Mouse (Mus musculus) MEL (cell line): ENCODE measurements around the gene Anapc11. TPM values are rescaled to one million over a fixed set of nuclear protein-coding genes. Genes with fewer than 3 reads are reported as not detected.

Source experiments
- DNase-seq: peaks from one replicate; pipeline ENCODE4 v3.0.0; 2011; ENCODE audit warnings: low read depth, low spot score
- H3K27ac ChIP-seq: 2 replicates; pipeline ENCODE4 v1.5.1; 2012; ENCODE audit warnings: low read depth, mild to moderate bottlenecking, control low read depth, low read length, moderate library complexity; ENCODE audit not compliant: control insufficient read depth
- H3K27me3 ChIP-seq, 2 experiments: fragments of 150-350 bp in 1 of 2; sonication (generic) in 1 of 2; 2 replicates each; pipeline ENCODE4 v1.6.1; 2012; ENCODE audit warnings: low read length in 2 of 2, mild to moderate bottlenecking in 2 of 2, improper control_type of control experiment in 1 of 2, moderate library complexity in 1 of 2; ENCODE audit not compliant: insufficient read depth in 2 of 2, control insufficient read depth in 1 of 2
- H3K36me3 ChIP-seq, 2 experiments: 2 replicates each; pipeline ENCODE4 v1.6.1; 2012 to 2014; ENCODE audit warnings: low read length in 2 of 2, improper control_type of control experiment in 1 of 2, inconsistent platforms in 1 of 2, mild to moderate bottlenecking in 1 of 2; ENCODE audit not compliant: insufficient read depth in 2 of 2, control insufficient read depth in 1 of 2
- H3K4me1 ChIP-seq, 2 experiments: fragments of 150-350 bp in 1 of 2; sonication (generic) in 1 of 2; 2 replicates each; pipeline ENCODE4 v1.6.1; 2012; ENCODE audit warnings: low read length in 2 of 2, improper control_type of control experiment in 1 of 2, mild to moderate bottlenecking in 1 of 2; ENCODE audit not compliant: insufficient read depth in 2 of 2, control insufficient read depth in 1 of 2
- H3K4me3 ChIP-seq, 2 experiments: fragments of 150-350 bp in 1 of 2; sonication (generic) in 1 of 2; 2 replicates each; pipeline ENCODE4 v1.5.1; 2012; ENCODE audit warnings: low read depth in 2 of 2, low read length in 2 of 2, mild to moderate bottlenecking in 2 of 2, moderate library complexity in 2 of 2, control low read depth in 1 of 2, improper control_type of control experiment in 1 of 2; ENCODE audit not compliant: control insufficient read depth in 1 of 2, insufficient read depth in 1 of 2
- H3K79me2 ChIP-seq: 2 replicates; pipeline ENCODE4 v1.6.1; 2012; ENCODE audit warnings: mild to moderate bottlenecking, low read length, moderate library complexity; ENCODE audit not compliant: control insufficient read depth, poor library complexity, insufficient read depth
- H3K9ac ChIP-seq: 2 replicates; pipeline ENCODE4 v1.6.1; 2012; ENCODE audit warnings: low read depth, mild to moderate bottlenecking, control low read depth, low read length, moderate library complexity; ENCODE audit not compliant: control insufficient read depth, poor library complexity, severe bottlenecking
- H3K9me3 ChIP-seq: fragments of 150-350 bp; sonication (generic); replicated peaks from 2 replicates; pipeline ENCODE4 v1.6.1; 2012; ENCODE audit warnings: mild to moderate bottlenecking, low read length, improper control_type of control experiment, moderate library complexity; ENCODE audit not compliant: insufficient read depth
- CHD2 ChIP-seq: IDR thresholded peaks from 2 replicates; pipeline ENCODE4 v1.6.1; 2011; ENCODE audit warnings: low read length, improper control_type of control experiment
- CTCF ChIP-seq, 3 experiments: IDR thresholded peaks in 2 of 3; conservative IDR thresholded peaks in 1 of 3; 2 replicates each; pipeline ENCODE4 v1.5.1; 2011 to 2012; ENCODE audit warnings: low read length in 3 of 3, low read depth in 2 of 3, mild to moderate bottlenecking in 2 of 3, improper control_type of control experiment in 1 of 3, inconsistent platforms in 1 of 3, mixed read lengths in 1 of 3, moderate library complexity in 1 of 3; ENCODE audit not compliant: control insufficient read depth in 1 of 3, insufficient read depth in 1 of 3, poor library complexity in 1 of 3, severe bottlenecking in 1 of 3
- EP300 ChIP-seq, 2 experiments: IDR thresholded peaks; 2 replicates each; pipeline ENCODE4 v1.6.1; 2011; ENCODE audit warnings: improper control_type of control experiment in 2 of 2, low read length in 2 of 2, low read depth in 1 of 2, mild to moderate bottlenecking in 1 of 2
- ETS1 ChIP-seq: IDR thresholded peaks from 2 replicates; pipeline ENCODE4 v1.6.1; 2012; ENCODE audit warnings: low read depth, mild to moderate bottlenecking, inconsistent platforms, low read length, improper control_type of control experiment, moderate library complexity
- HCFC1 ChIP-seq: IDR thresholded peaks from 2 replicates; pipeline ENCODE4 v1.6.1; 2012; ENCODE audit warnings: low read depth, mild to moderate bottlenecking, inconsistent platforms, low read length, improper control_type of control experiment, moderate library complexity
- MAFK ChIP-seq: IDR thresholded peaks from 2 replicates; pipeline ENCODE4 v1.6.1; 2011; ENCODE audit warnings: low read depth, mild to moderate bottlenecking, low read length, improper control_type of control experiment, borderline replicate concordance
- MAX ChIP-seq: IDR thresholded peaks from 2 replicates; pipeline ENCODE4 v1.6.1; 2011; ENCODE audit warnings: low read length, improper control_type of control experiment
- MAZ ChIP-seq: IDR thresholded peaks from 2 replicates; pipeline ENCODE4 v1.6.1; 2012; ENCODE audit warnings: low read depth, mild to moderate bottlenecking, inconsistent platforms, low read length, improper control_type of control experiment
- MXI1 ChIP-seq: IDR thresholded peaks from 2 replicates; pipeline ENCODE4 v1.6.1; 2011; ENCODE audit warnings: mild to moderate bottlenecking, low read depth, low read length, improper control_type of control experiment
- MYB ChIP-seq: IDR thresholded peaks from 2 replicates; pipeline ENCODE4 v1.6.1; 2011; ENCODE audit warnings: mild to moderate bottlenecking, low read depth, low read length, improper control_type of control experiment
- MYC ChIP-seq: IDR thresholded peaks from 2 replicates; pipeline ENCODE4 v1.6.1; 2011; ENCODE audit warnings: low read depth, mild to moderate bottlenecking, low read length, improper control_type of control experiment, moderate library complexity
- NELFE ChIP-seq: IDR thresholded peaks from 2 replicates; pipeline ENCODE4 v1.6.1; 2011; ENCODE audit warnings: low read depth, low read length, improper control_type of control experiment
- NRF1 ChIP-seq: IDR thresholded peaks from 2 replicates; pipeline ENCODE4 v1.6.1; 2014; ENCODE audit warnings: low read depth, mild to moderate bottlenecking, inconsistent platforms, low read length, improper control_type of control experiment, moderate library complexity; ENCODE audit not compliant: poor library complexity, insufficient read depth, severe bottlenecking
- POLR2AphosphoS2 ChIP-seq: IDR thresholded peaks from 2 replicates; pipeline ENCODE4 v1.6.1; 2011; ENCODE audit warnings: low read length, improper control_type of control experiment
- POLR2AphosphoS5 ChIP-seq: IDR thresholded peaks from 2 replicates; pipeline ENCODE4 v1.6.1; 2012; ENCODE audit warnings: low read depth, borderline replicate concordance, mild to moderate bottlenecking, inconsistent platforms, low read length, moderate library complexity, mixed read lengths
- RAD21 ChIP-seq: IDR thresholded peaks from 2 replicates; pipeline ENCODE4 v1.6.1; 2011; ENCODE audit warnings: mild to moderate bottlenecking, low read depth, low read length, improper control_type of control experiment
- RCOR1 ChIP-seq: IDR thresholded peaks from 2 replicates; pipeline ENCODE4 v1.6.1; 2012; ENCODE audit warnings: low read depth, mild to moderate bottlenecking, inconsistent platforms, low read length, improper control_type of control experiment
- SIN3A ChIP-seq: IDR thresholded peaks from 2 replicates; pipeline ENCODE4 v1.6.1; 2012; ENCODE audit warnings: low read length, improper control_type of control experiment, inconsistent platforms
- SMC3 ChIP-seq: IDR thresholded peaks from 2 replicates; pipeline ENCODE4 v1.6.1; 2011; ENCODE audit warnings: low read depth, low read length, improper control_type of control experiment
- TAL1 ChIP-seq: IDR thresholded peaks from 2 replicates; pipeline ENCODE4 v1.6.1; 2012; ENCODE audit warnings: mild to moderate bottlenecking, inconsistent platforms, low read length, moderate library complexity, mixed read lengths
- TCF12 ChIP-seq: IDR thresholded peaks from 2 replicates; pipeline ENCODE4 v1.6.1; 2014; ENCODE audit warnings: low read depth, mild to moderate bottlenecking, inconsistent platforms, low read length, improper control_type of control experiment, moderate library complexity
- USF1 ChIP-seq: IDR thresholded peaks from 2 replicates; pipeline ENCODE4 v1.6.1; 2014; ENCODE audit warnings: low read depth, mild to moderate bottlenecking, inconsistent platforms, low read length, improper control_type of control experiment, moderate library complexity
- ZNF384 ChIP-seq: IDR thresholded peaks from 2 replicates; pipeline ENCODE4 v1.6.1; 2012; ENCODE audit warnings: low read depth, mild to moderate bottlenecking, inconsistent platforms, low read length, improper control_type of control experiment
- polyA plus RNA-seq, 2 experiments: library from polyadenylated mRNA; stranded (reverse) in 1 of 2; unstranded in 1 of 2; fragments of >175 nt in 1 of 2; fragments of >200 nt in 1 of 2; gene quantifications; 2 replicates each; pipeline versions ENCODE4 v1.2.1 to v1.2.4; 2012; ENCODE audit warnings: low replicate concordance in 2 of 2, low read depth in 1 of 2; ENCODE audit not compliant: insufficient read length in 2 of 2, insufficient read depth in 1 of 2, missing spikeins in 1 of 2
- total RNA-seq: library from RNA; depleted of rRNA; stranded (reverse); fragments of 300-350 nt; gene quantifications from 2 replicates; pipeline ENCODE4 v1.2.3, GENCODE M21; 2012

Anapc11 gene
- total and polyA plus RNA-seq, 3 experiments: 120 to 130 TPM; not detected in 1

DNA sequence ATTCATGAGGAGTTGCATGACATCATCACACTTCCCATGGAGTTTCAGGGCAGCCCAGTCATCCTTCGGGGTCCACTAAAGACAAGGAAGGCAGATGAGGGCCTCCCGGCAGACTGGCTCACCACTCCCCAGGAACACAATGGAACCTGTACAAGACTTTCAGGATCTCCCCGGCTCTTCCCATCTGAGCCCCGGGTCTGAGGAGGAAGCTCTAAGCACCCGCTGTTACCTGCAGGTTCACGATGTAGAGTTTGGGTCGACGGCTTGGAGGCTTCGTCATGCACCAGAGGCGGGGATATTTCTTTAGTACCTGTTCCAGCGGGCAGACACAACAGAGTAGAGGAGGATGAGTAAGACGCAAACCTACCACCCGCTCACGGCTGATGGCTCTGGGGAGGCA lies 22.0 kb downstream of the Anapc11 start:
- H3K9ac ChIP-seq: no peak overlapping the region
- H3K4me1 ChIP-seq: peaks cover 0 to 17% of the 10 kb centered on the region in 2 experiments; a peak in 3 of 4 replicates
- no peak overlapping the region for H3K27ac ChIP-seq
- DNase-seq: no peak
- peaks cover 42% of the 10 kb centered on the region for H3K79me2 ChIP-seq
- no peaks in the 10 kb centered on the region for H3K27me3 ChIP-seq
- H3K9me3 ChIP-seq: no peaks in the 10 kb centered on the region
- no peak overlapping the region for H3K4me3 ChIP-seq
- TF ChIP-seq ETS1: no peak
- no peak for TF ChIP-seq NELFE
- TF ChIP-seq TAL1: no peak
- TF ChIP-seq MAFK: no peak
- no peak for TF ChIP-seq USF1
- TF ChIP-seq NRF1: no peak
- no peak for TF ChIP-seq ZNF384
- TF ChIP-seq MAZ: no peak
- no peak for TF ChIP-seq POLR2AphosphoS5
- no peak for TF ChIP-seq CHD2
- H3K36me3 ChIP-seq: peaks cover 7 to 12% of the 10 kb centered on the region in 2 experiments

DNA sequence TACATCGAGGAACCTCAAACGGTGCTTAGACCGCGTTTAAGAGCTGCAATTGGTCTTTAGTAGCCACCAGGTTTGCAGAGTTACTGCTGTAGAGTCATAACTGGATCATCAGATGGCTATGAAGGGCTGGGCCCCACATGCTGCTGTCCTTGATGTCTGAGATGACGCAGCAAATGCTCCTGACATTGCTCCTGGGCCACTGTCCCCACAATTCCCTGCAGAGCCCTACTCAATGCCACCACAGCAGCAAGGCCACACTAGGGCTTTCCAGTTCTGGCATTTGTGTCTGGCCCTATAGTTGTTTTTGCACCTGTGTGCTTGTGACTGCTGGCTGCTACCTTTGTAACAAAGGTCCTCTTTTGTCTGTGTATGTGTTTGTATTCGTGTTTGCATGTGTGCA lies 24.6 kb downstream of the Anapc11 start:
- no peak for TF ChIP-seq RAD21
- TF ChIP-seq POLR2AphosphoS2: 0 out of 2 replicates have a peak, but pooled peaks have one; percentile 25
- TF ChIP-seq, all 39 proteins: peak for 1
- Histone ChIP-seq H3K27me3 (no peaks in the 10 kb centered on the region), H3K4me3 (no peak overlapping the region), H3K4me1 (peaks cover 0 to 13% of the 10 kb centered on the region in 2 experiments; a peak in 2 of 4 replicates), H3K36me3 (peaks cover 7 to 11% of the 10 kb centered on the region in 2 experiments), H3K9ac (no peak overlapping the region), H3K9me3 (no peaks in the 10 kb centered on the region), H3K27ac (no peak overlapping the region), H3K79me2 (peaks cover 22% of the 10 kb centered on the region)
- DNase-seq: no peak

DNA sequence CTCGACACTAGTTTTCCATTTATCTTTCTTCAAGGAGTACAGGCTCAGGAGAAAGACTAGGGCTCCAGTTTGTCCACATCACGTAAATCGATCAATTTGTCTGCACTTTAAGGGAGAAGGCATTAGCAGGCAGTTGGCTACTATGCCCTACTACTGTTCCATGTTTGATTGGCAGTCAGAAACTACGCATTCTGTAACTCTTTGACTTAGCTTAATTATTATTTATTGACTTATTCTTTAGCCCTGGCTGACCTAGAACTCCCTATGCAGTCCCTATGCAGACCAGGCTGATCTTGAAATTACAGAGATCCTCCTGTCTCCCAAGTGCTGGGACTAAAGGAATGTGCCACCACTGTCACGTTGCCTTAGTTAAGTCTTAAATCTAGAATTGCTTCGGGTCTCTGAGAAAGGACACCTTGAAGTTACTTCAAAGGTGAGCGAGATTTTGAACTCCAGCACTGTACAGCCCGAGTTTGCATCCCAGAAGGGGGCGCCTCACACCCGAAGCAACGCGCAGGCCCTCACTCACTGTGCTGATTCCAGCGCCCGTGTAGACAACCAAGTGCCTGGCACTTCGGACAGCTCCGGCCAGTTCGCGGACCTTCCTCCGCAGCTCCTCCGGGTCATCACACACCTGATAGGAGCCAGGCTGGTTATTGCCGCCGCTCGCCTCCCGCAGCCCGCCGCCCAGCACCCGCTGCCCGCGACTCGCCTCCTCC lies 25.9 kb downstream of the Anapc11 start:
- Histone ChIP-seq H3K9me3 (no peaks in the 10 kb centered on the region), H3K27me3 (no peaks in the 10 kb centered on the region), H3K9ac (peak overlapping the region; percentile 92), H3K79me2 (peaks cover 31% of the 10 kb centered on the region), H3K36me3 (peaks cover 7 to 11% of the 10 kb centered on the region in 2 experiments), H3K27ac (peak overlapping the region; percentile 54), H3K4me3 (peak overlapping the region; percentile 82 to 93), H3K4me1 (peaks cover 0 to 10% of the 10 kb centered on the region in 2 experiments; a peak in 2 of 4 replicates)
- DNase-seq: peak; percentile 83
- TF ChIP-seq MXI1: peak; percentile 87
- TF ChIP-seq SIN3A: peak; percentile 85; the same call in 1 of the 2 replicates
- peak; percentile 34; the same call in 1 of the 2 replicates for TF ChIP-seq TCF12
- TF ChIP-seq HCFC1: peak; percentile 62
- 0 out of 4 replicates have a peak, but pooled peaks of 1 of the 2 experiments have one; percentile 19 for TF ChIP-seq EP300 (IDR thresholded peaks at IDR 0.05; ENCODE audit: low read depth in 1 of 2, low read length in 2 of 2)
- TF ChIP-seq MYC: peak; percentile 64
- no peak for TF ChIP-seq USF1
- peak; percentile 62 to 93 (median 91) for TF ChIP-seq CTCF (IDR thresholded peaks at IDR 0.05 in 2 of 3, conservative IDR thresholded peaks at IDR 0.05 in 1 of 3; ENCODE audit: control insufficient read depth in 1 of 3, insufficient read depth in 1 of 3, low read depth in 2 of 3, low read length in 3 of 3, poor library complexity in 1 of 3, severe bottlenecking in 1 of 3)
- TF ChIP-seq MAX: peak; percentile 75; the same call in 1 of the 2 replicates
- 0 out of 2 replicates have a peak, but pooled peaks have one; percentile 19 for TF ChIP-seq RCOR1
- no peak for TF ChIP-seq POLR2AphosphoS2
- peak; percentile 94 for TF ChIP-seq SMC3
- TF ChIP-seq MYB: 0 out of 2 replicates have a peak, but pooled peaks have one; percentile 20
- 0 out of 2 replicates have a peak, but pooled peaks have one; percentile 42 for TF ChIP-seq ZNF384
- TF ChIP-seq MAZ: peak; percentile 75; the same call in 1 of the 2 replicates
- TF ChIP-seq NRF1: 0 out of 2 replicates have a peak, but pooled peaks have one; percentile 22
- peak; percentile 81 for TF ChIP-seq RAD21
- TF ChIP-seq TAL1: no peak
